Mouse (Mus musculus): ENCODE results near the gene Hp1bp3. TPM values are rescaled to one million over a fixed set of nuclear protein-coding genes. Genes with fewer than 3 reads are reported as not detected.

Hp1bp3 gene
- polyA plus RNA-seq (2014; fragmentation: Illumina TruSeq; extraction: RNeasy Lipid Tissue Mini Kit (QIAGEN cat#74804)), result 187 TPM

DNA sequence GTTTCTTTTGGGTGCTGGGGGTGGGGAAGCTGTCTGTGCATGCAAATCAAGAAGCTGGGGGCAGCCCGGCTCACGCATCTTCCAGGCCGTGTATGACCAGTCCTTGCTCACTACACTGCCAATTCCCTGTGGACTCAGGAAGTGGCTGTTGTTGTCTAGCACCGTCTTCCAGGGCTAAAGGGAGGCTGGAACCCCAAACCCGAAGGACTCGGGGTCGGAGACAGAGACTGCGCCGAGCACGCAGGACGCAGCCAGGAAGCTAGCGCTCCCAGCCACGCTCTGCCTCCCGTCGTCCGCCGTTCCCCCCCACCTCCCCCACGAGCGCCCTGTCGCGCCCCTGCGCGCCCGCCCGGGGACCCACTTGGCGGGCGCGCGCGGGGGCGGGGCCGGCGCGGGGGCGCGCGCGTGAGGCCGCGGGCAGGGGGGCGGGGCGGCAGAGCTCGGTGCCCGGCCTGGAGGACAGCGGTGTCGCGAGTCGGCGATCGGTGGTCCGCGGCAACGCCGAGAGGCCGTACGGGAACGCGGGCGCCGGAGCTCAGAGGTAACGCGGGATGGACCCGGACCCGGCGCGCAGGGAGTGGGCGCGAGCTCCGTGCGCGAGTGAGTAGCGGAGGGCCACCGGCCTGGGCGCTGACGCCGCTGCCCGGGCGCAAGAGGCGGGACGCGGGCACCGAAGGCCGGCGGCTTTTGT, at the start of gene Hp1bp3:
Gene Hp1bp3, plus strand, starts transcription at position 97 of the 691 bp plus-strand sequence.

DNA sequence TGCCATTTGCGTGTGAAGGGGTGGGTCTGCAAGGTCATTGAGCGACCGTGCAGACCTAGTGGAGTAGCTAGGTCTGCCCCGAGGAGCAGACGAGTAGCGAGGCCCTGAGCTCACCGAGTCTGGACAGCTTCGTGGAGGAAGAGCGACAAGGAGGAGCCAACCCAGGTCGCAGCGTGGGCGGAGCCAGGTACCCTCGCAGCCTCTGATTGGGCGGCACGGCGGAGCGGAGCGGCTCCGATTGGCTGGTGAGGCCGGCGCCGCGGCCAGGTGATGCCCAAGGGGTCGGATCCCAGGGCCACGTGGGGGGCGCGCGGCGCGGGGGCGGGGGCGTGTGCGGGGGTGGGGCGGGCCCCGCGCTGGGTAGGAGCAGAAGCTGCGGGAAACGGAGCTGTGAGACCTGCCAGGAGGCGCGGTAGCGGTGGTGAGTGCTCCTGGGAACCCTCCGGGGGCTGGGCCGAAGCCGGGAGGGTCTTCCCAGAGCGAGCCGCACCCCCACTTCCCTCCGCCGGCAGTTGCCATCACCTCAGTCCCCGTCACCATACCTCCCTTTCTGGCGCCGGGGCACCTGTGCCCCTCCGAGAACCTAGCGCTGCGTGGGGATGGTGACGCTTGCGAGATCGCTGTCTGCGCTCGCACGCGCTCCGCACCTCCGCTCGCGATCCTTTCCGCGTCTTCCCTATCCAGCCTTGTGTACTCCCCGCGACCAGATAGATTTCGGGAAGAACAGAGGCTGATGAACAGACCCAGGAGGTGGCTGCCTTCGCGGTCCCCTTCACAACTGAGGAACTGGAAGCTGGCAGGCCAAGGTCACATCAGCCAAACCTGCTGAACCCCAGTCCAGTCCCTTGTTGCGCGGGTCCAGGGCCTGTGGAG, 34.2 kb downstream of the Hp1bp3 start, which contains the start of the genes Sh2d5 and Kif17:
Gene Sh2d5, plus strand, starts transcription at position 316 of the 873 bp plus-strand sequence.
Gene Kif17, plus strand, starts transcription at position 348 of the 873 bp plus-strand sequence.

Other genes starting within 250 kb of the Hp1bp3 start
- 38.5 TPM for gene Eif4g3, start 223.3 kb upstream of the Hp1bp3 start, polyA plus RNA-seq (2014; fragmentation: Illumina TruSeq; extraction: RNeasy Lipid Tissue Mini Kit (QIAGEN cat#74804))
- gene Sh2d5, start 34.1 kb downstream of the Hp1bp3 start, polyA plus RNA-seq (2014; fragmentation: Illumina TruSeq; extraction: RNeasy Lipid Tissue Mini Kit (QIAGEN cat#74804)), result 0.31 TPM
- not detected for gene Kif17, start 34.1 kb downstream of the Hp1bp3 start, polyA plus RNA-seq (2014; fragmentation: Illumina TruSeq; extraction: RNeasy Lipid Tissue Mini Kit (QIAGEN cat#74804))
- 23.1 TPM for gene Ddost, start 88.4 kb downstream of the Hp1bp3 start, polyA plus RNA-seq (2014; fragmentation: Illumina TruSeq; extraction: RNeasy Lipid Tissue Mini Kit (QIAGEN cat#74804))
- gene Pink1, start 110.0 kb downstream of the Hp1bp3 start, polyA plus RNA-seq (2014; fragmentation: Illumina TruSeq; extraction: RNeasy Lipid Tissue Mini Kit (QIAGEN cat#74804)), result 52.8 TPM
- not detected for gene Cda, start 151.7 kb downstream of the Hp1bp3 start, polyA plus RNA-seq (2014; fragmentation: Illumina TruSeq; extraction: RNeasy Lipid Tissue Mini Kit (QIAGEN cat#74804))
- gene Fam43b, start 180.2 kb downstream of the Hp1bp3 start, polyA plus RNA-seq (2014; fragmentation: Illumina TruSeq; extraction: RNeasy Lipid Tissue Mini Kit (QIAGEN cat#74804)), result not detected
- 2.7 TPM for gene Mul1, start 218.4 kb downstream of the Hp1bp3 start, polyA plus RNA-seq (2014; fragmentation: Illumina TruSeq; extraction: RNeasy Lipid Tissue Mini Kit (QIAGEN cat#74804))
- gene Camk2n1, start 238.0 kb downstream of the Hp1bp3 start, polyA plus RNA-seq (2014; fragmentation: Illumina TruSeq; extraction: RNeasy Lipid Tissue Mini Kit (QIAGEN cat#74804)), result 45.8 TPM

Data from ovary, adult 10 weeks (tissue).